Mouse (Mus musculus) cerebellum, adult (tissue): Measurements from ENCODE around the gene Actn3.
"Not testable (repeated sequence)": the region's sequence is repeated elsewhere in the genome, so short reads cannot be mapped to it uniquely, and the experiment has no call there.

Experiments
- ATAC-seq: cut with Nextera tagmentation; 2 replicates; pipeline ENCODE4 v1.9.2; 2017; ENCODE audit warnings: mild to moderate bottlenecking, moderate library complexity, mixed read lengths; ENCODE audit not compliant: insufficient number of reproducible peaks, low FRiP score, low TSS enrichment

Actn3 gene

GRCm38 (mm10) chr19:4877785-4878184 lies at the start of gene Actn3:
Gene Actn3 (minus strand): TSS chr19:4877909.
- ATAC-seq: no peak

- ATAC-seq: no peak
These were observed 47.6 kb upstream of the Actn3 start for GRCm38 (mm10) chr19:4925121-4925860.

- ATAC-seq: no peak
These were observed 41.9 kb upstream of the Actn3 start for GRCm38 (mm10) chr19:4919652-4920051.

GRCm38 (mm10) chr19:4916827-4917226 lies 39.1 kb upstream of the Actn3 start:
- ATAC-seq: no peak

- ATAC-seq: no peak
These were observed 38.4 kb upstream of the Actn3 start for GRCm38 (mm10) chr19:4915924-4916603.

GRCm38 (mm10) chr19:4909376-4909775 lies 31.7 kb upstream of the Actn3 start:
- ATAC-seq: no peak

GRCm38 (mm10) chr19:4908107-4908506 lies 30.4 kb upstream of the Actn3 start:
- ATAC-seq: no peak

- ATAC-seq: peak; percentile 49; the same call in 1 of the 2 replicates
These were observed 28.5 kb upstream of the Actn3 start, which contains the start of gene Bbs1 for GRCm38 (mm10) chr19:4905979-4906794. Gene Bbs1 (minus strand): TSS chr19:4906628.

GRCm38 (mm10) chr19:4899888-4900287 lies 22.2 kb upstream of the Actn3 start:
- no peak for ATAC-seq

GRCm38 (mm10) chr19:4898972-4899371 lies 21.3 kb upstream of the Actn3 start:
- ATAC-seq: no peak

- ATAC-seq: no peak
These were observed 19.2 kb upstream of the Actn3 start for GRCm38 (mm10) chr19:4896780-4897520.

GRCm38 (mm10) chr19:4891798-4892197 lies 14.1 kb upstream of the Actn3 start:
- ATAC-seq: no peak

GRCm38 (mm10) chr19:4889791-4890190 lies 12.1 kb upstream of the Actn3 start:
- no peak for ATAC-seq

- ATAC-seq: no peak
These were observed 6.3 kb upstream of the Actn3 start for GRCm38 (mm10) chr19:4883961-4884360.

- ATAC-seq: no peak
These were observed 1.6 kb upstream of the Actn3 start for GRCm38 (mm10) chr19:4879324-4879703.

- peak; percentile 87 for ATAC-seq
These were observed 955 bp upstream of the Actn3 start, which contains the start of gene Zdhhc24 for GRCm38 (mm10) chr19:4878405-4879323. Gene Zdhhc24 (plus strand): TSS chr19:4878668.

- no peak for ATAC-seq
These were observed 954 bp downstream of the Actn3 start for GRCm38 (mm10) chr19:4876755-4877154.

- ATAC-seq: no peak
These were observed 1.5 kb downstream of the Actn3 start for GRCm38 (mm10) chr19:4876241-4876640.

GRCm38 (mm10) chr19:4874613-4875012 lies 3.1 kb downstream of the Actn3 start:
- ATAC-seq: not testable (repeated sequence)
